Comparison of ENCODE assay signal across 7 mouse cellular contexts in the genomic region with DNA sequence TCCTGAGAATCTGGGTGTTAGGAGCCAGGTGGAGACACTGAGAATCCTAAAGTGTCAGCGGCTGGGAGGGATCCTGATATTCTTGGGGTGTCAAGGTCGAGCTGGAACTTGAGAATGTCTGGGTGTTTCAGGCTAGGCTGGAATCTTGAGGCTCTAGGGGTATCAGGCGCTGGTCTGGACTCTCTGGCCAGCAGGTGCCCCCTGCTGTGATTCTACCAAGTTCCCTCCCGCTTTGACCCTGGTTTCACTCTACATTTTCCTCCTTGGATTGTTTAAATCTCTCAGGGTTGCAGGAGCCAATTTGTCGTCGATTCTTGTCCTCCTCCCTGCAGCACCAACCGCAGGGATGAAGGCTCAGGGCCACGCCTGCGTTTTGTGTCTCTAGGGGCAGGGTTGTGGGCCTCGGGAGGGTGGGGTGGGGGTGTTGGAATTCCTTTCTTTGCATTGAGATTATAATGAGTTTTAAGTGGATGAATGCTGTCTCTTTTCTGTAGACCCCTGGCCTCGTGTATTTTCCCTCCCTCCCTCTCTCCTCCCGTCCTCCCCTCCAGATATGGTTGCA. TPM values are rescaled to one million over a fixed set of nuclear protein-coding genes. Genes with fewer than 3 reads are reported as not detected.
DNase-seq lines count a peak whose midpoint lies in the region; ATAC-seq and TF ChIP-seq lines count a peak whose summit lies in the region.

No protein-coding gene starts in this region.

- no peak for TF ChIP-seq CTCF in embryonic fibroblast, embryonic 13.5 days (IDR thresholded peaks at IDR 0.05; ENCODE audit: borderline replicate concordance, insufficient read depth, low read length)
- TF ChIP-seq CTCF in intestine, postnatal 0 days (IDR thresholded peaks at IDR 0.05; ENCODE audit: low read depth) = 0 out of 2 replicates have a peak, but pooled peaks have one; percentile 9

- 6% methylated on average over 12 of the region's 12 CpGs for WGBS in lung, embryonic 16.5 days
- 6% methylated on average over 12 of the region's 12 CpGs for WGBS in intestine, postnatal 0 days
- under 1% methylated on average over 12 of the region's 12 CpGs for WGBS in neural tube, embryonic 14.5 days

- H3K36me3 ChIP-seq in lung, embryonic 16.5 days (ENCODE audit: control insufficient read depth, insufficient read depth, low read length) = no peaks in the 10 kb centered on the region
- peaks cover 4% of the 10 kb centered on the region; the same call in 1 of the 2 replicates for H3K36me3 ChIP-seq in intestine, postnatal 0 days (ENCODE audit: control insufficient read depth, insufficient read depth)
- no peaks in the 10 kb centered on the region for H3K36me3 ChIP-seq in neural tube, embryonic 14.5 days (ENCODE audit: control insufficient read depth, insufficient read depth, low read length)

- no peak for ATAC-seq in lung, embryonic 16.5 days (ENCODE audit: low read depth)
- ATAC-seq in intestine, postnatal 0 days = no peak
- no peak for ATAC-seq in neural tube, embryonic 14.5 days (ENCODE audit: low read depth)

- H3K4me2 ChIP-seq in lung, embryonic 16.5 days (ENCODE audit: low read depth, low read length) = peak overlapping the region; percentile 86
- peak overlapping the region; percentile 84 for H3K4me2 ChIP-seq in intestine, postnatal 0 days (replicated peaks; ENCODE audit: low read depth)
- H3K4me2 ChIP-seq in neural tube, embryonic 14.5 days (ENCODE audit: low read depth, low read length) = peak overlapping the region; percentile 78

- no peaks in the 10 kb centered on the region for H3K9me3 ChIP-seq in lung, embryonic 16.5 days (ENCODE audit: control insufficient read depth, low read length)
- H3K9me3 ChIP-seq in intestine, postnatal 0 days (ENCODE audit: control insufficient read depth) = no peaks in the 10 kb centered on the region
- no peaks in the 10 kb centered on the region for H3K9me3 ChIP-seq in neural tube, embryonic 14.5 days (ENCODE audit: control insufficient read depth, low read length)

- no peak for DNase-seq in lung, adult 18-20 months
- DNase-seq in urinary bladder, postnatal 25 days (ENCODE audit: low spot score) = no peak
- DNase-seq in thymus, postnatal 0 days (ENCODE audit: low spot score) = no peak

- H3K9ac ChIP-seq in lung, embryonic 16.5 days (ENCODE audit: low read length) = peak overlapping the region; percentile 87
- H3K9ac ChIP-seq in intestine, postnatal 0 days (ENCODE audit: low read depth, low read length) = peak overlapping the region; percentile 95
- H3K9ac ChIP-seq in neural tube, embryonic 14.5 days (replicated peaks; ENCODE audit: low read depth, low read length) = peak overlapping the region; percentile 58

- H3K4me3 ChIP-seq in lung, embryonic 16.5 days (ENCODE audit: low read length) = peak overlapping the region; percentile 78
- peak overlapping the region; percentile 77 for H3K4me3 ChIP-seq in embryonic fibroblast, embryonic 13.5 days (ENCODE audit: insufficient read depth, low read length)
- H3K4me3 ChIP-seq in intestine, postnatal 0 days (ENCODE audit: low read depth, low read length) = peak overlapping the region; percentile 93
- peak overlapping the region; percentile 74 for H3K4me3 ChIP-seq in neural tube, embryonic 14.5 days (ENCODE audit: low read depth, low read length)

- peaks cover 21% of the 10 kb centered on the region for H3K4me1 ChIP-seq in lung, embryonic 16.5 days (replicated peaks; ENCODE audit: control insufficient read depth, insufficient read depth, low read length)
- H3K4me1 ChIP-seq in embryonic fibroblast, embryonic 13.5 days (ENCODE audit: control insufficient read depth, insufficient read depth, low read length) = no peaks in the 10 kb centered on the region
- H3K4me1 ChIP-seq in intestine, postnatal 0 days (replicated peaks; ENCODE audit: control insufficient read depth, insufficient read depth, low read length) = peaks cover 9% of the 10 kb centered on the region
- H3K4me1 ChIP-seq in neural tube, embryonic 14.5 days (ENCODE audit: control insufficient read depth, insufficient read depth, low read length) = peaks cover 19% of the 10 kb centered on the region

- H3K27ac ChIP-seq in lung, embryonic 16.5 days (ENCODE audit: low read length) = peak overlapping the region; percentile 47; the same call in 1 of the 2 replicates
- no peak overlapping the region for H3K27ac ChIP-seq in embryonic fibroblast, embryonic 13.5 days (ENCODE audit: insufficient read depth, low read length)
- peak overlapping the region; percentile 96 for H3K27ac ChIP-seq in intestine, postnatal 0 days (ENCODE audit: low read depth, low read length)
- H3K27ac ChIP-seq in neural tube, embryonic 14.5 days (ENCODE audit: low read depth, low read length) = peak overlapping the region; percentile 66

- 0 out of 2 replicates have a peak, but pooled peaks have one; percentile 18 for TF ChIP-seq POLR2A in embryonic fibroblast, embryonic 13.5 days (IDR thresholded peaks at IDR 0.05; ENCODE audit: low read depth, low read length)

- H3K27me3 ChIP-seq in lung, embryonic 16.5 days (ENCODE audit: control insufficient read depth, insufficient read depth, low read depth, low read length) = no peaks in the 10 kb centered on the region
- no peaks in the 10 kb centered on the region for H3K27me3 ChIP-seq in intestine, postnatal 0 days (replicated peaks; ENCODE audit: control insufficient read depth, insufficient read depth, low read length)
- no peaks in the 10 kb centered on the region for H3K27me3 ChIP-seq in neural tube, embryonic 14.5 days (ENCODE audit: control insufficient read depth, insufficient read depth, low read length)

RNA-seq across cellular contexts. Expression of a gene that starts 0.7 kb away (rescaled TPM):
- 27.4 and 32.2 TPM in 2 replicates for polyA plus RNA-seq in lung, embryonic 16.5 days (2015; fragmentation: Nextera tagmentation; extraction: Ambion mirVana)
- polyA plus RNA-seq in embryonic fibroblast, embryonic 13.5 days (2011; ENCODE audit: insufficient read length, low read depth, missing spikeins) = 22.0 and 26.1 TPM in 2 replicates
- 104 TPM in 2 replicates for polyA plus RNA-seq in intestine, postnatal 0 days (2015; fragmentation: Nextera tagmentation; extraction: Ambion mirVana)
- 85.4 and 91.8 TPM in 2 replicates for polyA plus RNA-seq in neural tube, embryonic 14.5 days (2014; fragmentation: Nextera tagmentation; extraction: Ambion mirVana)
- polyA plus RNA-seq in thymus, postnatal 0 days (2015; fragmentation: Nextera tagmentation; extraction: Ambion mirVana) = 23.4 and 23.5 TPM in 2 replicates

RNA-seq across cellular contexts. Expression of a gene that starts 53.6 kb away (rescaled TPM):
- polyA plus RNA-seq in lung, embryonic 16.5 days (2015; fragmentation: Nextera tagmentation; extraction: Ambion mirVana) = 4.4 TPM in 2 replicates
- polyA plus RNA-seq in embryonic fibroblast, embryonic 13.5 days (2011; ENCODE audit: insufficient read length, low read depth, missing spikeins) = 2.9 and 4.4 TPM in 2 replicates
- polyA plus RNA-seq in intestine, postnatal 0 days (2015; fragmentation: Nextera tagmentation; extraction: Ambion mirVana) = 1.5 and 1.8 TPM in 2 replicates
- 4.3 and 5.4 TPM in 2 replicates for polyA plus RNA-seq in neural tube, embryonic 14.5 days (2014; fragmentation: Nextera tagmentation; extraction: Ambion mirVana)
- 6.6 and 6.7 TPM in 2 replicates for polyA plus RNA-seq in thymus, postnatal 0 days (2015; fragmentation: Nextera tagmentation; extraction: Ambion mirVana)
